Mouse (Mus musculus) ES-E14 (cell line): Measurements from ENCODE around the gene Rabl6. TPM values are rescaled to one million over a fixed set of nuclear protein-coding genes. Genes with fewer than 3 reads are reported as not detected.

Source experiments
- DNase-seq: peaks from one replicate; pipeline ENCODE4 v3.0.0-alpha.2; 2013; ENCODE audit warnings: low read depth, low spot score
- H3K27ac ChIP-seq: 2 replicates; pipeline ENCODE4 v1.5.1; 2012; ENCODE audit warnings: low read depth, mild to moderate bottlenecking, low read length, moderate library complexity, mixed read lengths; ENCODE audit not compliant: poor library complexity, insufficient read depth, severe bottlenecking
- H3K36me3 ChIP-seq: 2 replicates; pipeline ENCODE4 v1.6.1; 2012; ENCODE audit warnings: mild to moderate bottlenecking, low read length, moderate library complexity, mixed read lengths; ENCODE audit not compliant: control insufficient read depth, poor library complexity, insufficient read depth, severe bottlenecking
- H3K4me1 ChIP-seq, 2 experiments: fragments of 150-350 bp in 1 of 2; sonication (generic) in 1 of 2; 2 replicates each; pipeline ENCODE4 v1.6.1; 2012; ENCODE audit warnings: low read length in 2 of 2, mild to moderate bottlenecking in 1 of 2, mixed read lengths in 1 of 2; ENCODE audit not compliant: control insufficient read depth in 2 of 2, insufficient read depth in 2 of 2, poor library complexity in 1 of 2
- H3K4me3 ChIP-seq, 2 experiments: fragments of 150-350 bp in 1 of 2; sonication (generic) in 1 of 2; 2 replicates each; pipeline ENCODE4 v1.5.1; 2012; ENCODE audit warnings: low read length in 2 of 2, low read depth in 1 of 2, mild to moderate bottlenecking in 1 of 2, mixed read lengths in 1 of 2; ENCODE audit not compliant: insufficient read depth in 1 of 2, poor library complexity in 1 of 2, severe bottlenecking in 1 of 2
- H3K9ac ChIP-seq: 2 replicates; pipeline ENCODE4 v1.6.1; 2012; ENCODE audit warnings: low read depth, mild to moderate bottlenecking, low read length, mixed read lengths; ENCODE audit not compliant: poor library complexity, insufficient read depth, severe bottlenecking
- H3K9me3 ChIP-seq: fragments of 150-350 bp; sonication (generic); 2 replicates; pipeline ENCODE4 v1.6.1; 2012; ENCODE audit warnings: low read depth, mild to moderate bottlenecking, low read length; ENCODE audit not compliant: control insufficient read depth, insufficient read depth
- CHD2 ChIP-seq: IDR thresholded peaks from 2 replicates; pipeline ENCODE4 v1.6.1; 2014; ENCODE audit warnings: mild to moderate bottlenecking, low read depth, low read length, inconsistent platforms
- HCFC1 ChIP-seq: IDR thresholded peaks from 2 replicates; pipeline ENCODE4 v1.6.1; 2012; ENCODE audit warnings: low read length, inconsistent platforms, borderline replicate concordance; ENCODE audit not compliant: insufficient read depth
- MAFK ChIP-seq: IDR thresholded peaks from 2 replicates; pipeline ENCODE4 v1.6.1; 2014; ENCODE audit warnings: mild to moderate bottlenecking, low read depth, low read length, inconsistent platforms; ENCODE audit not compliant: insufficient read depth
- ZC3H11A ChIP-seq: IDR thresholded peaks from 2 replicates; pipeline ENCODE4 v1.6.1; 2012; ENCODE audit warnings: low read depth, mild to moderate bottlenecking, inconsistent platforms, low read length, borderline replicate concordance
- ZNF384 ChIP-seq: IDR thresholded peaks from 2 replicates; pipeline ENCODE4 v1.6.1; 2012; ENCODE audit warnings: low read depth, low read length, inconsistent platforms
- in situ Hi-C, 2 experiments: fragments of 600-800 bp; cut with MboI; formaldehyde crosslinking; loops; one replicate each; pipeline ENCODE4 v1.15.1; 2025; ENCODE audit warnings: low sequenced_read_pairs in 2 of 2, inconsistent platforms in 1 of 2; ENCODE audit not compliant: unreplicated experiment in 2 of 2
- total RNA-seq: library from RNA; depleted of rRNA; stranded (reverse); fragments of 300-350 nt; gene quantifications from 2 replicates; pipeline ENCODE4 v1.2.3, GENCODE M21; 2012

Gene Rabl6
- total RNA-seq, 1 experiment, result 45.8 TPM

DNA sequence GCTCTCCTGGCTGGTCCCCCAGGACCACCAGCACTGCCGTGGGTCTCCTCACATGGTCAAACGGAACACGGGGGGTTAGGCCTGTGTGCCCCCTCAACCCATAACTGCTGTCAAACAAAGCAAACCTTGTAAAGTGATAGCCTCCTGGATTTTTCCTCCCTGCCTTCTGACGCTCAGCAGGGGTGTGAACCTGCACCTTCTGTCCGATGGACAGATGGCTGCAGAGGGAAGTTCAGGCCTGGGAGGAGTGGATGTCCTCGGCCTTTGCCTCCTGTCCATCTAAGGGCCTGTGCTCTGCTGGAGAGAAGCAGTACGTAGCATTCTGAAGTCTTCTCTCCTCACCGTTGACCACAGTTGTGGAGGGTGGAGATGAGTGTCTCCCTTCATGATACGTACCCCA, 46.4 kb downstream of the Rabl6 start:
- H3K4me3 ChIP-seq, result no peak overlapping the region
- H3K9me3 ChIP-seq, result no peaks in the 10 kb centered on the region
- in situ Hi-C loops, result no loop called here
- H3K9ac ChIP-seq, result no peak overlapping the region
- DNase-seq, result no peak
- TF ChIP-seq ZC3H11A, result no peak
- TF ChIP-seq ZNF384, result no peak
- TF ChIP-seq CHD2, result no peak
- TF ChIP-seq HCFC1, result no peak
- TF ChIP-seq MAFK, result no peak
- H3K4me1 ChIP-seq, result peaks cover 4% of the 10 kb centered on the region in 2 experiments; a peak in 2 of 4 replicates
- H3K27ac ChIP-seq, result no peak overlapping the region
- peaks cover 38% of the 10 kb centered on the region for H3K36me3 ChIP-seq

GRCm38 (mm10) chr2:25560551-25560950, 47.8 kb downstream of the Rabl6 start:
- DNase-seq, result no peak
- Histone ChIP-seq H3K4me3 (no peak overlapping the region), H3K27ac (no peak overlapping the region), H3K9me3 (no peaks in the 10 kb centered on the region), H3K36me3 (peaks cover 38% of the 10 kb centered on the region), H3K9ac (no peak overlapping the region), H3K4me1 (peaks cover 4% of the 10 kb centered on the region in 2 experiments; a peak in 2 of 4 replicates)
- TF ChIP-seq ZNF384, result no peak
- no peak for TF ChIP-seq HCFC1
- no peak for TF ChIP-seq CHD2
- no peak for TF ChIP-seq ZC3H11A
- TF ChIP-seq MAFK, result no peak
- in situ Hi-C loops, result no loop called here

DNA sequence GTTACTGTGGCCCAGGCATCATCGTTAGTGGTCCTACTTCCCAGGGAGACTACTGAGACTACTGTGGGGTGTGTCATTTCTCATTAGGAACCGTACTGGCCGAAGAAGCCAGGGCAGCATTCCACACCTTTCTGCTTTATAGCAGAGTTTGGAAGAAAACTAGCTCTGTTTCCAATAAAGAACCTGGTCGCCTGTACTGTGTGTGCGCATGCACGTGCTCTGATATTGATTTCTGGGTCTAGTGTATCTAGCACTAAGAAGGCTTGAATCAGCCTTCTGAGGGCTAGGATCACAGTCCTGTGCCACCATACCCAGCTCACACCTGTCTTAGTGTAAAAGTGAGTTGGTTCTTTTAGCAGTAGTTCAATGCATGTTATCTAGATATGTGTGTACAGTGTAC, 49.5 kb downstream of the Rabl6 start:
- in situ Hi-C loops, result no loop called here
- peaks cover 33% of the 10 kb centered on the region for H3K36me3 ChIP-seq
- no peak overlapping the region; a peak in 1 of 4 replicates for H3K4me3 ChIP-seq
- no peak overlapping the region for H3K9ac ChIP-seq
- TF ChIP-seq ZNF384 (no peak), ZC3H11A (no peak), MAFK (no peak), CHD2 (no peak), HCFC1 (no peak)
- no peaks in the 10 kb centered on the region for H3K9me3 ChIP-seq
- DNase-seq, result no peak
- no peak overlapping the region for H3K27ac ChIP-seq
- peaks cover 4% of the 10 kb centered on the region in 2 experiments; a peak in 2 of 4 replicates for H3K4me1 ChIP-seq

DNA sequence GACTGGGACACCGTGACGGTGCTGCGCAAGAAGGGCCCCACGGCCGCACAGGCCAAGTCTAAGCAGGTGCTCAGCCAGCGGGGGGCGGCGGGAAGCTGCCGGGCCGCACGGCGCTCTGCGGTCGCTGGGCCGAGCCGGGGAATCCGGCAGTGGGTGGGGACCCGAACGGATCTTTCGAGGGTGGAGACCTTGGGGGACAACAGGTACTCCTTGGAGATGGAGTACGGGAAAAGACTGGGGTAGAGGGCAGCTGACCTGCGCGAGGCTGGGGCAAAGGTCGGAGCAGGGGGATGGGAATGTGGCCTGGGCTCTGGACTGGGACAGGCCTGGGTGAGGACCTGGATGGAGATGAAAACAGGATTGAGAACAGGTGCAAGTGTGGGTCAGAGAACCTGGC, 50.4 kb downstream of the Rabl6 start:
- Histone ChIP-seq H3K9ac (peak overlapping the region; percentile 94), H3K4me3 (peak overlapping the region; percentile 93 to 97), H3K27ac (peak overlapping the region; percentile 43), H3K36me3 (peaks cover 25% of the 10 kb centered on the region), H3K4me1 (peaks cover 4% of the 10 kb centered on the region in 2 experiments; a peak in 2 of 4 replicates), H3K9me3 (no peaks in the 10 kb centered on the region)
- in situ Hi-C loops, result no loop called here
- no peak for DNase-seq
- TF ChIP-seq HCFC1, result no peak
- no peak for TF ChIP-seq ZC3H11A
- TF ChIP-seq ZNF384, result no peak
- no peak for TF ChIP-seq MAFK
- TF ChIP-seq CHD2, result no peak
